Mouse (Mus musculus): ENCODE measurements around the gene Lrp5.

DNA sequence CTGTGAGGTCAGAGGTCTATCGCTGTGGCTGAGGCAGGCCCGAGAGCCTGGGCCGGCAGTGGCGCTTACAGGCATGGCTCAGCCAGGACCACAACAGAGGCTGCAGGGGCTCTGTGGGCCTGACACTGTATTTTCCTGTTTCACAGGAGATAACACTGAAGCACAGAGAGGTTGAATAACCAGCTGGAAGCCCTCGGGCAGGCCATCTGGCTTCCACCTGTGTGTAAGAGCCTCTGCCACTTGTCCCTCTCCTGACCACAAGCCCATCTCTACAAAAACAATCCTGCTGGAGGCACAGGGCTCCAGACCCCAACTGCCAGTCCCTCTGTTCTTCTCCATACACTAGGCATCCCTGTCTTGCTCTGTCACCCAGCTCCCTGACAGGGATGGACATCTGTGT, 55.9 kb downstream of the Lrp5 start:
- TF ChIP-seq CTCF (IDR thresholded peaks at IDR 0.05; ENCODE audit: low read depth, low read length) (no peak), POLR2A (IDR thresholded peaks at IDR 0.05; ENCODE audit: insufficient read depth, low read length) (no peak), EP300 (IDR thresholded peaks at IDR 0.05; ENCODE audit: insufficient read depth, low read depth, low read length) (no peak)

All from ES-Bruce4 (cell line).